Mouse (Mus musculus): ENCODE data around the gene Kcnn1. TPM values are rescaled to one million over a fixed set of nuclear protein-coding genes. Genes with fewer than 3 reads are reported as not detected.

The Kcnn1 gene
- polyA plus RNA-seq, 1 experiment from 2014 or later = 3.8 TPM

- WGBS = 52% methylated on average over 4 of the region's 4 CpGs
- Histone ChIP-seq H3K9ac (ENCODE audit: low read length) (no peak overlapping the region), H3K4me2 (ENCODE audit: low read depth, severe bottlenecking) (no peak overlapping the region), H3K4me1 (ENCODE audit: control insufficient read depth, insufficient read depth, low read length) (no peaks in the 10 kb centered on the region), H3K4me3 (ENCODE audit: low read depth, low read length) (no peak overlapping the region), H3K36me3 (ENCODE audit: control insufficient read depth, insufficient read depth, low read length) (no peaks in the 10 kb centered on the region), H3K9me3 (ENCODE audit: control insufficient read depth, low read length) (no peaks in the 10 kb centered on the region), H3K27me3 (ENCODE audit: control insufficient read depth, insufficient read depth, low read length) (0 out of 2 replicates have a peak, but pooled peaks cover 8% of the 10 kb centered on the region), H3K27ac (replicated peaks; ENCODE audit: low read depth, low read length) (no peak overlapping the region)
- ATAC-seq (ENCODE audit: insufficient number of reproducible peaks, low FRiP score, low TSS enrichment, low read depth) = no peak
- no peak for DNase-seq (ENCODE audit: low spot score)
These were observed 50.2 kb downstream of the Kcnn1 start for GRCm38 (mm10) chr8:70812885-70813284.

GRCm38 (mm10) chr8:70812055-70812454 lies 51.0 kb downstream of the Kcnn1 start:
- Histone ChIP-seq H3K27ac (replicated peaks; ENCODE audit: low read depth, low read length) (no peak overlapping the region), H3K4me3 (ENCODE audit: low read depth, low read length) (no peak overlapping the region), H3K36me3 (ENCODE audit: control insufficient read depth, insufficient read depth, low read length) (no peaks in the 10 kb centered on the region), H3K4me2 (ENCODE audit: low read depth, severe bottlenecking) (no peak overlapping the region), H3K4me1 (ENCODE audit: control insufficient read depth, insufficient read depth, low read length) (no peaks in the 10 kb centered on the region), H3K9me3 (ENCODE audit: control insufficient read depth, low read length) (no peaks in the 10 kb centered on the region), H3K9ac (ENCODE audit: low read length) (no peak overlapping the region), H3K27me3 (ENCODE audit: control insufficient read depth, insufficient read depth, low read length) (0 out of 2 replicates have a peak, but pooled peaks cover 8% of the 10 kb centered on the region)
- ATAC-seq (ENCODE audit: insufficient number of reproducible peaks, low FRiP score, low TSS enrichment, low read depth) (no peak), DNase-seq (ENCODE audit: low spot score) (no peak)
- 41% methylated on average over 4 of the region's 4 CpGs for WGBS

GRCm38 (mm10) chr8:70810962-70811680 lies 51.9 kb downstream of the Kcnn1 start:
- Histone ChIP-seq H3K4me1 (ENCODE audit: control insufficient read depth, insufficient read depth, low read length) (no peaks in the 10 kb centered on the region), H3K27ac (replicated peaks; ENCODE audit: low read depth, low read length) (no peak overlapping the region), H3K4me2 (ENCODE audit: low read depth, severe bottlenecking) (no peak overlapping the region), H3K9me3 (ENCODE audit: control insufficient read depth, low read length) (no peaks in the 10 kb centered on the region), H3K4me3 (ENCODE audit: low read depth, low read length) (no peak overlapping the region), H3K27me3 (ENCODE audit: control insufficient read depth, insufficient read depth, low read length) (no peaks in the 10 kb centered on the region), H3K9ac (ENCODE audit: low read length) (no peak overlapping the region), H3K36me3 (ENCODE audit: control insufficient read depth, insufficient read depth, low read length) (no peaks in the 10 kb centered on the region)
- WGBS = 72% methylated on average over 20 of the region's 20 CpGs
- ATAC-seq (ENCODE audit: insufficient number of reproducible peaks, low FRiP score, low TSS enrichment, low read depth) (no peak), DNase-seq (ENCODE audit: low spot score) (no peak)

- Histone ChIP-seq H3K36me3 (ENCODE audit: control insufficient read depth, insufficient read depth, low read length) (no peaks in the 10 kb centered on the region), H3K9ac (ENCODE audit: low read length) (no peak overlapping the region), H3K27me3 (ENCODE audit: control insufficient read depth, insufficient read depth, low read length) (peaks cover 6% of the 10 kb centered on the region), H3K4me1 (ENCODE audit: control insufficient read depth, insufficient read depth, low read length) (0 out of 2 replicates have a peak, but pooled peaks cover 2% of the 10 kb centered on the region), H3K4me2 (ENCODE audit: low read depth, severe bottlenecking) (no peak overlapping the region), H3K27ac (replicated peaks; ENCODE audit: low read depth, low read length) (no peak overlapping the region), H3K9me3 (ENCODE audit: control insufficient read depth, low read length) (no peaks in the 10 kb centered on the region), H3K4me3 (ENCODE audit: low read depth, low read length) (no peak overlapping the region)
- ATAC-seq (ENCODE audit: insufficient number of reproducible peaks, low FRiP score, low TSS enrichment, low read depth) (no peak), DNase-seq (ENCODE audit: low spot score) (no peak)
- WGBS = 76% methylated on average over 8 of the region's 8 CpGs
These were observed 53.9 kb downstream of the Kcnn1 start for GRCm38 (mm10) chr8:70808955-70809701.

- Histone ChIP-seq H3K27me3 (ENCODE audit: control insufficient read depth, insufficient read depth, low read length) (peaks cover 15% of the 10 kb centered on the region), H3K27ac (replicated peaks; ENCODE audit: low read depth, low read length) (no peak within 1 kb of the TSS), H3K9me3 (ENCODE audit: control insufficient read depth, low read length) (no peaks in the 10 kb centered on the region), H3K9ac (ENCODE audit: low read length) (no peak within 1 kb of the TSS), H3K4me3 (ENCODE audit: low read depth, low read length) (no peak within 1 kb of the TSS), H3K36me3 (ENCODE audit: control insufficient read depth, insufficient read depth, low read length) (no peaks in the 10 kb centered on the region), H3K4me1 (ENCODE audit: control insufficient read depth, insufficient read depth, low read length) (0 out of 2 replicates have a peak, but pooled peaks cover 2% of the 10 kb centered on the region), H3K4me2 (ENCODE audit: low read depth, severe bottlenecking) (no peak within 1 kb of the TSS)
- no peak for ATAC-seq (ENCODE audit: insufficient number of reproducible peaks, low FRiP score, low TSS enrichment, low read depth)
- no peak for DNase-seq (ENCODE audit: low spot score)
- WGBS = 74% methylated on average over 5 of the region's 5 CpGs
These were observed 54.8 kb downstream of the Kcnn1 start, which contains the start of gene Il12rb1 for GRCm38 (mm10) chr8:70808239-70808638. Il12rb1 (plus strand) TSS chr8:70808449.

- 53% methylated on average over 1 of the region's 1 CpGs for WGBS
- no peak overlapping the region for H3K27ac ChIP-seq (replicated peaks; ENCODE audit: low read depth, low read length)
- H3K9ac ChIP-seq (ENCODE audit: low read length) = no peak overlapping the region
- DNase-seq (ENCODE audit: low spot score) = no peak
- no peak overlapping the region for H3K4me2 ChIP-seq (ENCODE audit: low read depth, severe bottlenecking)
- no peak overlapping the region for H3K4me3 ChIP-seq (ENCODE audit: low read depth, low read length)
- H3K9me3 ChIP-seq (ENCODE audit: control insufficient read depth, low read length) = no peaks in the 10 kb centered on the region
- ATAC-seq (ENCODE audit: insufficient number of reproducible peaks, low FRiP score, low TSS enrichment, low read depth) = no peak
- no peaks in the 10 kb centered on the region for H3K36me3 ChIP-seq (ENCODE audit: control insufficient read depth, insufficient read depth, low read length)
- 0 out of 2 replicates have a peak, but pooled peaks cover 2% of the 10 kb centered on the region for H3K4me1 ChIP-seq (ENCODE audit: control insufficient read depth, insufficient read depth, low read length)
- peaks cover 20% of the 10 kb centered on the region for H3K27me3 ChIP-seq (ENCODE audit: control insufficient read depth, insufficient read depth, low read length)
These were observed 55.8 kb downstream of the Kcnn1 start for GRCm38 (mm10) chr8:70807304-70807703.

- no peak for DNase-seq (ENCODE audit: low spot score)
- H3K4me1 ChIP-seq (ENCODE audit: control insufficient read depth, insufficient read depth, low read length) = 0 out of 2 replicates have a peak, but pooled peaks cover 2% of the 10 kb centered on the region
- 65% methylated on average over 4 of the region's 4 CpGs for WGBS
- no peak overlapping the region for H3K9ac ChIP-seq (ENCODE audit: low read length)
- H3K36me3 ChIP-seq (ENCODE audit: control insufficient read depth, insufficient read depth, low read length) = no peaks in the 10 kb centered on the region
- peaks cover 21% of the 10 kb centered on the region for H3K27me3 ChIP-seq (ENCODE audit: control insufficient read depth, insufficient read depth, low read length)
- no peak for ATAC-seq (ENCODE audit: insufficient number of reproducible peaks, low FRiP score, low TSS enrichment, low read depth)
- H3K9me3 ChIP-seq (ENCODE audit: control insufficient read depth, low read length) = no peaks in the 10 kb centered on the region
- no peak overlapping the region for H3K4me3 ChIP-seq (ENCODE audit: low read depth, low read length)
- H3K27ac ChIP-seq (replicated peaks; ENCODE audit: low read depth, low read length) = no peak overlapping the region
- no peak overlapping the region for H3K4me2 ChIP-seq (ENCODE audit: low read depth, severe bottlenecking)
These were observed 56.5 kb downstream of the Kcnn1 start for GRCm38 (mm10) chr8:70806541-70806940.

GRCm38 (mm10) chr8:70804481-70805206 lies 58.4 kb downstream of the Kcnn1 start, which contains the start of gene Mast3:
Mast3 (minus strand) TSS chr8:70805054.
- H3K27me3 ChIP-seq (ENCODE audit: control insufficient read depth, insufficient read depth, low read length) = peaks cover 33% of the 10 kb centered on the region
- H3K27ac ChIP-seq (replicated peaks; ENCODE audit: low read depth, low read length) = no peak within 1 kb of the TSS
- peak; percentile 80 for ATAC-seq (ENCODE audit: insufficient number of reproducible peaks, low FRiP score, low TSS enrichment, low read depth)
- no peaks in the 10 kb centered on the region for H3K36me3 ChIP-seq (ENCODE audit: control insufficient read depth, insufficient read depth, low read length)
- H3K4me3 ChIP-seq (ENCODE audit: low read depth, low read length) = peak within 1 kb of the TSS; percentile 47
- 1% methylated on average over 45 of the region's 45 CpGs for WGBS
- no peaks in the 10 kb centered on the region for H3K9me3 ChIP-seq (ENCODE audit: control insufficient read depth, low read length)
- peak within 1 kb of the TSS; percentile 78 for H3K4me2 ChIP-seq (ENCODE audit: low read depth, severe bottlenecking)
- peak within 1 kb of the TSS; percentile 38 for H3K9ac ChIP-seq (ENCODE audit: low read length)
- 0 out of 2 replicates have a peak, but pooled peaks cover 2% of the 10 kb centered on the region for H3K4me1 ChIP-seq (ENCODE audit: control insufficient read depth, insufficient read depth, low read length)
- peak; percentile 87 for DNase-seq (ENCODE audit: low spot score)
